Mouse (Mus musculus) brown adipose tissue, adult 24 weeks (tissue): ENCODE data around the gene Vsig8. TPM values are rescaled to one million over a fixed set of nuclear protein-coding genes. Genes with fewer than 3 reads are reported as not detected.

Experiments
- H3K27ac ChIP-seq: fragments of 200-500 bp; replicated peaks from 2 replicates; pipeline ENCODE4 v1.5.1; 2012; ENCODE audit warnings: low read depth, mild to moderate bottlenecking, low read length
- H3K4me1 ChIP-seq: fragments of 200-500 bp; 2 replicates; pipeline ENCODE4 v1.6.1; 2012; ENCODE audit warnings: low read length, mixed read lengths; ENCODE audit not compliant: control insufficient read depth, insufficient read depth, insufficient read length
- H3K4me3 ChIP-seq: fragments of 200-500 bp; 2 replicates; pipeline ENCODE4 v1.5.1; 2012; ENCODE audit warnings: low read depth, mild to moderate bottlenecking, low read length, moderate library complexity; ENCODE audit not compliant: insufficient read depth
- polyA plus RNA-seq: library from polyadenylated mRNA; stranded (reverse); fragments of >200 nt; gene quantifications from 2 replicates; pipeline ENCODE4 v1.2.4, GENCODE M21; 2012; ENCODE audit not compliant: missing spikeins, insufficient read depth, insufficient read length

Gene Vsig8
- not detected in 2 replicates for polyA plus RNA-seq

GRCm38 (mm10) chr1:172555638-172556037, at the start of gene Vsig8:
TSS of gene Vsig8 (plus strand) at chr1:172555938.
- Histone ChIP-seq H3K4me1 (peaks cover 17% of the 10 kb centered on the region), H3K4me3 (no peak within 1 kb of the TSS), H3K27ac (no peak within 1 kb of the TSS)

DNA sequence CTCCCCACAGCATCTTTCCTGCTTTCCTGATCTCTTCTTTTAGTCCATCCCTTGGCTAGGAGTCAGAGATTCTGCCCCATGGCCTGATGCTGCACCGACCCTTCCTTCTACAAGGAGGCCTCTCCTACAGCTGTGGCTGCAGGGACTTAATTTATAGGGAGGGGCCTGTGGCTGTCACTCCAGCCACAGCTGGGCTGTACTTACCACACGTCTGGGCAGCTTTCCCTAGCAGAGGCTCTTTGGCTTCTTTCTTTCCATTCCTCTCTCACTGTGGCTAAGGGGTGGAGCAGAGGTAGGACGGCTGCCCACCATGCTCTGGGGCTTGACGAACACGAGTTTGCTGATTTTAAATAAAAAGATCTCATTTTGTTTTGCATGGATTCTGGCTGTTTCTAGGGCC, 48.7 kb upstream of the Vsig8 start:
- no peak overlapping the region for H3K27ac ChIP-seq
- no peak overlapping the region for H3K4me3 ChIP-seq
- peaks cover 22% of the 10 kb centered on the region for H3K4me1 ChIP-seq

GRCm38 (mm10) chr1:172507701-172508100, 48.0 kb upstream of the Vsig8 start:
- H3K4me3 ChIP-seq = no peak overlapping the region
- peaks cover 21% of the 10 kb centered on the region for H3K4me1 ChIP-seq
- H3K27ac ChIP-seq = no peak overlapping the region

- Histone ChIP-seq H3K4me3 (no peak overlapping the region), H3K27ac (no peak overlapping the region), H3K4me1 (peaks cover 21% of the 10 kb centered on the region)
Measured at GRCm38 (mm10) chr1:172508172-172508571, 47.6 kb upstream of the Vsig8 start.

- Histone ChIP-seq H3K4me1 (peaks cover 26% of the 10 kb centered on the region), H3K27ac (no peak overlapping the region), H3K4me3 (no peak overlapping the region)
Measured at GRCm38 (mm10) chr1:172509235-172509634, 46.5 kb upstream of the Vsig8 start.

GRCm38 (mm10) chr1:172509983-172510382, 45.8 kb upstream of the Vsig8 start:
- Histone ChIP-seq H3K4me1 (peaks cover 27% of the 10 kb centered on the region; the same call in 1 of the 2 replicates), H3K27ac (no peak overlapping the region), H3K4me3 (no peak overlapping the region)

DNA sequence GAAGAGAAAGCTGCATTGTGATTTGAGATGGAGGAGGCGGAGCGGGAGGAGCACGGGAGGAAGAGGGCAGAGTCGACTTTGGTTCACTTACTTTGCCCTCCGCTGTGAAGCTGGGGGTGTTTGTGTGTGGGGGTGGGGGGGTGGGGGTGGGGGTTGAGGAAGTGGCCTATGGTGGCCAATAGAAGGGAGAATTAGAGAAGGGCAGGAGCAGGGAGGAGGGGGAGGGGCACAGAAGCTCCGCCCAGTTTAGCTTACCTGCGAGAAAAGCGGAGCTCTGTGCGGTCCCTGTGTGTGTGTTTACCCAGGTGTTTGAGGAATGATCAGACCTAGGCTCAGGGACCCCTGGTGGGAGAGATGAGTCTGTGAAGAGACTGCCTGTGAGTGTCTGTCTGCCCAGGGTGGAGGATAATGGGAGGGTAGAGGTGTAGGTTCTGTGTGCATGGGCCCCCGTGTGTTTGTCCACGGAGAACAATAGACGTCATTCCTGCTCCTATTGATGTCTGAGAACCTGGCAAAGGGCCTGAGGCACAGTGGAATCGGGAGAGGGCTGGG, 45.2 kb upstream of the Vsig8 start:
- Histone ChIP-seq H3K27ac (no peak overlapping the region), H3K4me1 (peaks cover 31% of the 10 kb centered on the region; the same call in 1 of the 2 replicates)

DNA sequence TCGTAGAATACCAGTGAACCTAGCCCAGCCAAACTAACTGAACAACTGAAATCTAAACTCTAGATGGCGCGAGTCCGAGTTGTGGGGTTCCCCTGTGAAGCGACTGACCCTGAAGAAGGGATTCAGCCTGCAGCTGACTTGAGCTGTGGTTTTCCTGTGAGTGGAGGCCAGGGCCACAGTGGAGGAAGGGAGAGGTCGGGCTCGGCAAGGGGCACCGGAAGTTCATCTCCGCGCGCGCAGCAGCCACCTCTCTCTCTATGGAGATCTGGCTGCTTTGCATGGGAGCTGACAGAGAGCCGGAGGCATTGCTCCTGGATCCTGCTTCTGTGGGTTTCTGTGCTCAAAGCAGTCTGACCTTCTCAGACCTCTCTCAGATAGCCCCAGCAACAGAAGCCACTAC, 42.8 kb upstream of the Vsig8 start:
- H3K4me3 ChIP-seq = peak overlapping the region; percentile 17
- peak overlapping the region; percentile 77 for H3K27ac ChIP-seq
- H3K4me1 ChIP-seq = peaks cover 33% of the 10 kb centered on the region; the same call in 1 of the 2 replicates

More for the DNA sequence above, 45.2 kb upstream of the Vsig8 start:
- no peak overlapping the region for H3K4me3 ChIP-seq

GRCm38 (mm10) chr1:172513525-172514212, 42.1 kb upstream of the Vsig8 start:
- H3K27ac ChIP-seq = peak overlapping the region; percentile 77
- H3K4me3 ChIP-seq = 0 out of 2 replicates have a peak overlapping the region, but pooled peaks have one; percentile 17
- peaks cover 28% of the 10 kb centered on the region; the same call in 1 of the 2 replicates for H3K4me1 ChIP-seq

- Histone ChIP-seq H3K4me3 (no peak overlapping the region), H3K27ac (peak overlapping the region; percentile 77), H3K4me1 (peaks cover 28% of the 10 kb centered on the region; the same call in 1 of the 2 replicates)
Measured at GRCm38 (mm10) chr1:172514213-172514529, 41.6 kb upstream of the Vsig8 start.

GRCm38 (mm10) chr1:172514551-172515268, 41.0 kb upstream of the Vsig8 start:
- H3K27ac ChIP-seq = peak overlapping the region; percentile 77
- no peak overlapping the region for H3K4me3 ChIP-seq

GRCm38 (mm10) chr1:172515396-172515795, 40.3 kb upstream of the Vsig8 start:
- Histone ChIP-seq H3K4me1 (peaks cover 36% of the 10 kb centered on the region; the same call in 1 of the 2 replicates), H3K4me3 (no peak overlapping the region), H3K27ac (peak overlapping the region; percentile 58)

More at GRCm38 (mm10) chr1:172514551-172515268, 41.0 kb upstream of the Vsig8 start:
- H3K4me1 ChIP-seq = peaks cover 30% of the 10 kb centered on the region; the same call in 1 of the 2 replicates

DNA sequence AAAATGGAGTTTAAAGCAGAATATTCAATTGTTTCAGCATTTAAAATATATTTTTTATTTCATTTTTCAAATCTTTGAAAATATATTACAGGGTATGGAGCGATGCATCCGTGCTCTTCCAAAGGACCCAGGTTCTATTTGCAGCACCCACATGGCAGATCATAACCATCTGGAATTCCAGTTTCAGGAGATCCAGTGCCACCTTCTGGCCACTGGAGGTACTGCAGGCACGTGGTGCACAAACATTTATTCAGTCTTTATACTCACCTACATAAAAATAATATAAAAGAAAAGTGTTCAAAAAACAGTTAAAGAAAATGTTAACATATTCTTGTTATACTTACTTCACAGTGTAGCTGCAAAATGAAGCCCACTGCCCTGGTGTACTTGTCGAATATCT, 37.7 kb upstream of the Vsig8 start:
- H3K4me1 ChIP-seq = peaks cover 35% of the 10 kb centered on the region; the same call in 1 of the 2 replicates
- H3K27ac ChIP-seq = no peak overlapping the region
- no peak overlapping the region for H3K4me3 ChIP-seq

GRCm38 (mm10) chr1:172519644-172520043, 36.1 kb upstream of the Vsig8 start:
- Histone ChIP-seq H3K4me1 (peaks cover 29% of the 10 kb centered on the region), H3K27ac (peak overlapping the region; percentile 96), H3K4me3 (no peak overlapping the region)
